Comparison of ENCODE assay signal across 9 mouse cellular contexts in genomic region chr6:71357493-71357892, GRCm38 (mm10).
"Had no signal": no experiment of that assay in that cellular context is flagged by ENCODE, and none has a peak within 500 bp of the region (broad histone marks: within the 10 kb centered on the region; RNA-seq: fewer than 3 reads in every experiment).

No protein-coding gene starts in this region.

- DNase-seq: kidney, adult 9 months; kidney, postnatal 36 days; layer of hippocampus, adult 9-11 months; layer of hippocampus, postnatal 36 days; liver; liver, embryonic 13.5 days; liver, postnatal 0 days; lung, postnatal 14 days; spleen, adult 18-20 months had no signal
